Mouse (Mus musculus) neural tube, embryonic 12.5 days (tissue): Measurements from ENCODE around the gene Ccdc121. TPM values are rescaled to one million over a fixed set of nuclear protein-coding genes. Genes with fewer than 3 reads are reported as not detected.
"Not testable (repeated sequence)": the region's sequence is repeated elsewhere in the genome, so short reads cannot be mapped to it uniquely, and the experiment has no call there.

Experiments used
- ATAC-seq: fragments of 200-750 bp; cut with Nextera tagmentation; 2 replicates; pipeline ENCODE4 v1.8.0; 2017; ENCODE audit warnings: low read depth, mild to moderate bottlenecking, moderate TSS enrichment, moderate library complexity; ENCODE audit not compliant: low FRiP score
- H3K27ac ChIP-seq: fragments of 300-500 bp; sonication (generic); 2 replicates; pipeline ENCODE4 v1.5.1; 2016
- H3K27me3 ChIP-seq: fragments of 300-500 bp; sonication (generic); replicated peaks from 2 replicates; pipeline ENCODE4 v1.6.1; 2016; ENCODE audit warnings: mild to moderate bottlenecking
- H3K36me3 ChIP-seq: fragments of 300-500 bp; sonication (generic); 2 replicates; pipeline ENCODE4 v1.6.1; 2016; ENCODE audit warnings: mild to moderate bottlenecking
- H3K4me1 ChIP-seq: fragments of 300-500 bp; sonication (generic); 2 replicates; pipeline ENCODE4 v1.6.1; 2016
- H3K4me2 ChIP-seq: fragments of 300-500 bp; sonication (generic); replicated peaks from 2 replicates; pipeline ENCODE4 v1.6.1; 2016; ENCODE audit warnings: mild to moderate bottlenecking
- H3K4me3 ChIP-seq: fragments of 300-500 bp; sonication (generic); 2 replicates; pipeline ENCODE4 v1.5.1; 2016
- H3K9ac ChIP-seq: fragments of 300-500 bp; sonication (generic); 2 replicates; pipeline ENCODE4 v1.6.1; 2016; ENCODE audit warnings: mild to moderate bottlenecking
- H3K9me3 ChIP-seq: fragments of 300-500 bp; sonication (generic); 2 replicates; pipeline ENCODE4 v1.6.1; 2016; ENCODE audit warnings: mild to moderate bottlenecking
- WGBS: fragments of 180-500 bp; shearing (Covaris S2); methylation state at CpG from one replicate; pipeline ENCODE4 v1.1.7; 2016; 5-methylcytosine and 5-hydroxymethylcytosine counted together
- polyA plus RNA-seq: library from polyadenylated mRNA; unstranded; fragments of >200 nt; fragmentation: Nextera tagmentation; extraction: Ambion mirVana; gene quantifications from 2 replicates; pipeline ENCODE4 v1.2.1, GENCODE M21; 2016

The Ccdc121 gene
- polyA plus RNA-seq, 1 experiment from 2014 or later: not detected

DNA sequence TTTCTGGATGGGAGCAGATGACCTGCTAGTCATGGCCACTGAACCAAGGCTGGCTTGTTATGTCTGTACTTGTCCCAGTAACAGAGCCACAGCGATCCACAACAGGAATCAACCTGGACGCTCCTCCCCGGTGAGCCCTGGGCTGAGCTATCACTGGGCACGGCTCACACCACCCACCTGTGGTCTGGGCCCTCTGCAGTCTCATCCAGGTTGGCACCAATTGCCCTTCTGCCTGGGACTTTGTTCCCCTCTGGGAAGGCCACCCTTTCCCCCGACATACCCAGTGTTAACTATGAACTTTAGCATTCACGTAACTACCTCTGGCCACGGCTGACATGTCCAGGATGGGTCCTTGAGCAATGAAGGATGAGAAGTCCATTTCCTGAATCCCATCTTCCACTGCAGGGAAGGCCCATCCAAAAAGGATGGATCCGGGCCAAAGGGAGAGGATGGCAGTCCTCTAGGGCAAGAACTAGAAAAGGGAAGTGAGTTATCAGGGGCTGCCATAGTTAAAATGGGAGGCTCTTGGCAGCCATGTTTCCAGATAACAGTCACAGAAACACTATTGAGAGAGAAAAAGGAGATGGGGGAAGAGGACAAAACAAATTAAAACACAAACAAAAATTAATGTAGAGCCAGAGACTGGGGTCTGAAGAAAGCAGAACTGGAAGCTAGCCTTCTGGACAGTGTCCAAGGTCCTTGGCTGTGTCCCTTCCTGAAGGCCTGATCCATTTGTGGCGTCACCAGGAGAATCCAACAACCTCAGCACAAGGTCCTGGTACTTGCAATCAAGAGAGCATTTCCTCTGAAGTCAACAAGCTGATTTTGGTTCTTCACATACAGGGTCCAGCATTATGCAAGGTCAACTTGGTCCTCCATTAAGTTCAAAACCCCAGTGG is 26.6 kb upstream of the Ccdc121 start:
- no peaks in the 10 kb centered on the region; the same call in 1 of the 2 replicates for H3K27me3 ChIP-seq
- ATAC-seq: no peak
- H3K9ac ChIP-seq: no peak overlapping the region
- H3K4me3 ChIP-seq: no peak overlapping the region
- WGBS: 96% methylated on average over 9 of the region's 9 CpGs
- no peaks in the 10 kb centered on the region for H3K9me3 ChIP-seq
- no peak overlapping the region for H3K27ac ChIP-seq
- H3K4me1 ChIP-seq: peaks cover 7% of the 10 kb centered on the region; the same call in 1 of the 2 replicates
- no peak overlapping the region for H3K4me2 ChIP-seq
- H3K36me3 ChIP-seq: no peaks in the 10 kb centered on the region

DNA sequence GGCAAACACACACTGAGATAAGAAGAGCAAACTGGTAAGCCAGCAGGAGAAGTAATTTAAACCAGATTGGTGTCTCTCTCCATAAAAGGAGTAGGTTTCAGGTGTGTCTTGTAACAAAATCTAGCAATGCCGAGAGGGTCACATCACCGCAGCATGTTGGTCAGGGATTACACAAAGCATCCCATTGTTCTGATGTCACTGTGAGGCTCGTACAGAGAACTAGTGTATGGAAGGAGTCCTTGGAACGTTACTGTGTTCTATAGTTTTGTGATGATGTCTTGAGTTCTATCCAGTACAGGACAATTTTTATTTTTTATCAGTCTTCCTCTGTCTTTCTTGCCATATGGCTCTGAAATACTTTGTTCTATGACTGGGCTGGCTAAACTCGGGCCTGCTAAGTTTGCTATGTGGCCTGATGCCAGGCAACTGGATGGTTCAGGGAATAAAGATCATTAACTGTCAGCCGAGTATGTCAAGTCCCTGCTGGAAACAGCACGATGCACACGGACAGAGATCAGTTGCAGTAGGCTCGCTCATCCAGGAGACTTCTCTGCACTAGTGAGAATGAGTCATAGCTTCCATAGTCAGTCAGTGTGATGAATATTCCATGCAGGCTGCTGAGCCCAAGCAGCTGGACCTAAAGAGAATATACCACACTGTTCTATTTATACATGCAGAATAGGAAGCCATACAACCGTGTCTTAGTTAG is 24.1 kb upstream of the Ccdc121 start:
- Histone ChIP-seq H3K9me3 (no peaks in the 10 kb centered on the region), H3K4me1 (no peaks in the 10 kb centered on the region; the same call in 1 of the 2 replicates), H3K27me3 (no peaks in the 10 kb centered on the region; the same call in 1 of the 2 replicates), H3K4me2 (no peak overlapping the region), H3K36me3 (no peaks in the 10 kb centered on the region), H3K4me3 (no peak overlapping the region), H3K9ac (no peak overlapping the region), H3K27ac (no peak overlapping the region)
- 63% methylated on average over 10 of the region's 10 CpGs for WGBS
- no peak for ATAC-seq

DNA sequence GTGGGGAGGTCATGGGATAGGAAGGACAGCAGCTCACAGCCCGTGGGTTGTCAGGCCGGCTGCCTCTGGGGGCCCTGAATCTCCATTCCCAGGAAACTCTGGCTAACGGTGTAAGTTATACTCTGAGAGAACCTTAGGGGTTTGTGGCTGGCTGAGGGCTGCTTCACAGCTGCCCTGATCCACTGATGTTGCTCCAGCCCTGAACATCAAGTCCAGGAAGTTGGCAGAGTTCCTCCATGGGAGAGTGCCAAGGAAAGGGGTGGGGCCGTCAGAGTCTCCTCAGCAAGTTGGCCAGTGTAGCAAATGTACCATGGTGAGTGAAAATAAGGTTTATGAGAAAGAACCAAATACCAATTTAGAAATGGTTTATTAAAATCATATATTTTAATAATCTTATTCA is 18.1 kb upstream of the Ccdc121 start:
- Histone ChIP-seq H3K27me3 (no peaks in the 10 kb centered on the region), H3K9me3 (no peaks in the 10 kb centered on the region), H3K4me2 (no peak overlapping the region), H3K9ac (no peak overlapping the region), H3K36me3 (no peaks in the 10 kb centered on the region), H3K4me3 (no peak overlapping the region), H3K27ac (no peak overlapping the region), H3K4me1 (0 out of 2 replicates have a peak, but pooled peaks cover 3% of the 10 kb centered on the region)
- 78% methylated on average over 4 of the region's 4 CpGs for WGBS
- ATAC-seq: no peak

DNA sequence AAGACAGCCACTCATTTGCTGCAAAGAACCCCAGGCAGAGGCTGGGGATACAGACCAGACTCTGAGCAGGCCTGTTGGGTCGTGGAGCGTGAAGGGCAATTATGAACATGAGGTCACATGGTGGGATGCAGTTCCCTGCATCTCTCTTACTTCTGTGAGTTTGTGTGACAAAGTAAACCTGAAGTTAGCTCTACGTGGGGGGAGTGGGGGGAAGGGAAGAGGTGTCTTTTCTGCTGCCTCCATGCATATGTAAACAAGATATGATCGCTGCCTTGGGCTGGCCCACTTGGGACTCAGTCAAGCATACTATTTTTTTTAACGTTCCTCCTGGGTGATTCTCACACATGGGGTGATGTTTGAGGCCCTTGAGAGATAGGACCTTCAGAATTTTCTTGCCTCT is 14.7 kb upstream of the Ccdc121 start:
- Histone ChIP-seq H3K9me3 (no peaks in the 10 kb centered on the region), H3K27me3 (no peaks in the 10 kb centered on the region), H3K4me1 (0 out of 2 replicates have a peak, but pooled peaks cover 3% of the 10 kb centered on the region), H3K36me3 (no peaks in the 10 kb centered on the region), H3K27ac (no peak overlapping the region), H3K4me2 (no peak overlapping the region), H3K4me3 (no peak overlapping the region), H3K9ac (no peak overlapping the region)
- no peak for ATAC-seq
- WGBS: 57% methylated on average over 5 of the region's 5 CpGs

DNA sequence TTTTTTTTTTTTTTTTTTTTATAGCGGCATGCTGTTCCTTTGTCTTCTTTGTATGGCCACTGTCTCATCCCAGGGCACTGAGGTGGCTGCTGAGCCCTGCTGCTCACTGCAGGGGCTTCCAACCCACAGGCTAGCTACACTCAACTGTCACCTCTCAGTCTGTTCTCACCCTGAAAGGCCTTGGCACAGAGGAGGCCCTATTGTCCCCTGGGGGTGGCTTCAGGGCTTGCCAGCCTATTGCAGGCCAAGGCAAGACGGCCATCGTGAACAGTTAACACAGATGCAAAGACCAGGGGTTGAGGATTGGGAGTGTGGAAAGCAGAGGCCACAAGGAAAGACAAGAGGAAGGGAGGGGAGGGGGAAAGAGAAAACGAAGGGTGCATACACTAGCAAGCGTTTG is 12.6 kb upstream of the Ccdc121 start:
- Histone ChIP-seq H3K4me2 (no peak overlapping the region), H3K9me3 (no peaks in the 10 kb centered on the region), H3K27me3 (no peaks in the 10 kb centered on the region), H3K9ac (no peak overlapping the region), H3K4me3 (no peak overlapping the region), H3K4me1 (0 out of 2 replicates have a peak, but pooled peaks cover 3% of the 10 kb centered on the region), H3K36me3 (no peaks in the 10 kb centered on the region), H3K27ac (no peak overlapping the region)
- no peak for ATAC-seq
- WGBS: 60% methylated on average over 5 of the region's 5 CpGs

DNA sequence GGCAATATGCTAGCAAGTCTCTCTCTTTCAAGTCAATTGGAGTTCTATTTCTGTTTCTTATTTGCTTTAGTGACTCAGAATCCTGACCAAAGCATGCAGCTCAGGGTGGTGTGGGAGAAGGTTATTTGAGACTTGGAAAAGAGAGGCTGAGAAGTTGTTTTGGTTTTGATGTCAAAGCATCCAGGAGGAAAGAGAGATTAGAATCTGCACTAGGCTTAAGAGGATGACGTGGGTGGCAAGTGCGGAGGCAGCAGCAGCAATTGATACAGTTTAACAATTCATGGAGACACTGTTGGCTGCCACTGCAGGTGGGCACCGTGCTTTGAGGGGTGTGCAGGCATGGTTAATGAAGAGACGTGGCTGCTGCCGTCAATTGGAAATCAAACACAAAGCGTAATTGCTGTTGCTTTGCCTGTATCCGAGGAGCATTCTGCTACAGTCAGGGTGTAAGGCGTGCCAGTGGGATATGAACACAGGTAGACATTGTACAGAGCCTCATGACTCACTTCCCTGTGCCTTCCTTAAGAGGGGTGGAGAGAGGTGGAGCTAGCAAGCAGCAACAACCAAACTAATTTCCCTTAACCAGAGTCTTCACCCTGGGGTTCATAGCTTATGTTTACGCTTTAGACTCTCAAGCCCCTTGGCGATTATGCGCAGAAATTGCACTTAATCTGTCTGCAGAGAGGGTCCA is 10.3 kb upstream of the Ccdc121 start:
- H3K27ac ChIP-seq: no peak overlapping the region
- H3K4me3 ChIP-seq: no peak overlapping the region
- 0 out of 2 replicates have a peak, but pooled peaks cover 3% of the 10 kb centered on the region for H3K4me1 ChIP-seq
- no peaks in the 10 kb centered on the region for H3K27me3 ChIP-seq
- no peak overlapping the region for H3K4me2 ChIP-seq
- H3K36me3 ChIP-seq: no peaks in the 10 kb centered on the region
- H3K9ac ChIP-seq: no peak overlapping the region
- no peaks in the 10 kb centered on the region for H3K9me3 ChIP-seq
- WGBS: 78% methylated on average over 11 of the region's 11 CpGs
- ATAC-seq: no peak

DNA sequence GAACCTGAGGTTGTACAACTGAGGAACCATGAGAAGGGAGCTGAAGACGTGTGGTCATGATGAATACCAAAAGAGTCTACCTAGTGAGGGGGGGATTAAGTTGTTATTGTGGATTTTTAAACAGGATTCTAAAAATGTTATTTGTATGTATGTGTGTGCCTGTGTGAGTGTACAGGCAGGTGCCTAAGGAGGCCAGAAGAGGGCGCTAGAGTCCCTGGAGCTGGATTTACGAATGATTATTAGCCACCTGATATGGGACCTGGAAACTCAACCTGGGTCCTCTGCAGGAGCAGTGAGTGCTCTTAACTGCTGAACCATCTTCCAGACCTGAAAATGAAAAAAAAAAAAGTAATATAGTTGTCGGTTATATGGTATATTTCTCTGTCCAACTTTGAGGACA is 7.9 kb upstream of the Ccdc121 start:
- Histone ChIP-seq H3K4me2 (no peak overlapping the region), H3K27me3 (no peaks in the 10 kb centered on the region), H3K9ac (no peak overlapping the region), H3K4me1 (no peaks in the 10 kb centered on the region), H3K9me3 (no peaks in the 10 kb centered on the region), H3K36me3 (no peaks in the 10 kb centered on the region), H3K27ac (no peak overlapping the region), H3K4me3 (no peak overlapping the region)
- no peak for ATAC-seq
- WGBS: 83% methylated on average over 4 of the region's 4 CpGs

DNA sequence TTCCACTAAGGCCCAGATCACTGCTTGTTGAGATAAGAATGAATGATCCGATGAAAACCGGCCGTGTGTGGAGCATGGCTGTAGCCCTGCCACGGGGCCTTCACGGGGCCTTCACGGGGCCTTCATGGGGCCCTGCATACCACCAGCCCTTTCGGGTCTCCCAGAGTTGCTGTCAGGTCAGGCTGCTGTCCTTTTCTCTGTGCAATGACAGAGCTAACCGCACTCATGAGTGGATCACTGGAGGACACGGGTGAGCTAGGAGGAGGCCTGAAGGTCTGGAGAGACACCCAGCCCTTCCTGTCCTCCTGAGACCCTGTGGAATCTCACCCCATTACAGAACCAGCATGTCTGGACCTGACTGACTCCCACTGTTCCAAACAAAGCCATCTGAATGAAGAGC is 6.8 kb upstream of the Ccdc121 start:
- ATAC-seq: no peak
- no peak overlapping the region for H3K4me3 ChIP-seq
- no peaks in the 10 kb centered on the region for H3K27me3 ChIP-seq
- H3K9me3 ChIP-seq: no peaks in the 10 kb centered on the region
- WGBS: 90% methylated on average over 9 of the region's 9 CpGs
- H3K36me3 ChIP-seq: no peaks in the 10 kb centered on the region
- H3K9ac ChIP-seq: no peak overlapping the region
- H3K4me2 ChIP-seq: no peak overlapping the region
- H3K27ac ChIP-seq: no peak overlapping the region
- H3K4me1 ChIP-seq: no peaks in the 10 kb centered on the region

DNA sequence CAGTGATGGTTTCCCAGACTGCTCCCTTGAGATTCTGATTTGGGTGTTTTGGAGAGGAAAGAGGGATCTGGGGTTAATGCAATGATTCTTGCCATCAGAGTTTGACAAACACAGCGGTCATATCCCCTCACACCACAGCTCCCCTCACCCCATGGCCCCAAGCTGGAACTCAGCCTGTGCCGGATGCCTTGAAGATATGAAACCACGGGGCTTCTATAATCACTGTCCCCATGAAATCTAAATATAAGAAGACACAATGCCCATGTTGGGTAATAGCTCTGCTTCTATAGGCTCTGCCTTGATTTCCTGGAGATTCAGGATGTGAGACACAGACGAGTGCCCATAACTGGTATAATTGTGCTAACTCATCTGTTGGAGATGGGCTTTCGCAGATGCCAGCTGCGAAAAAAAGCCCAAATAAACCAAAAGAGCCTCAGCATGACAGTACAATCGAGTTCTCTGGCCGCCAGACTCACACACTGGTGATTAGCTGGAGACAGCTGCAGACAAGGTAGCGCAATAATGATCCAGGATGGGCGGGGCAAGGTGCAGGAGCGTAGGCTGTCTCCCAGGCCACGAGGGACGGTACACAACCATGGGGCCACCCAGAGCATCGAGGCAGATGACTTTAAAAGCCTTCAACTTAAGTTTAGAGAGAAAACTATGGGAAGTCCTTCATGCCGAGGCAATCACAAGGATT is 1.3 kb upstream of the Ccdc121 start:
- Histone ChIP-seq H3K27ac (no peak overlapping the region), H3K36me3 (no peaks in the 10 kb centered on the region), H3K27me3 (no peaks in the 10 kb centered on the region), H3K9me3 (no peaks in the 10 kb centered on the region), H3K9ac (no peak overlapping the region), H3K4me1 (no peaks in the 10 kb centered on the region), H3K4me3 (no peak overlapping the region), H3K4me2 (no peak overlapping the region)
- 81% methylated on average over 15 of the region's 15 CpGs for WGBS
- no peak for ATAC-seq

DNA sequence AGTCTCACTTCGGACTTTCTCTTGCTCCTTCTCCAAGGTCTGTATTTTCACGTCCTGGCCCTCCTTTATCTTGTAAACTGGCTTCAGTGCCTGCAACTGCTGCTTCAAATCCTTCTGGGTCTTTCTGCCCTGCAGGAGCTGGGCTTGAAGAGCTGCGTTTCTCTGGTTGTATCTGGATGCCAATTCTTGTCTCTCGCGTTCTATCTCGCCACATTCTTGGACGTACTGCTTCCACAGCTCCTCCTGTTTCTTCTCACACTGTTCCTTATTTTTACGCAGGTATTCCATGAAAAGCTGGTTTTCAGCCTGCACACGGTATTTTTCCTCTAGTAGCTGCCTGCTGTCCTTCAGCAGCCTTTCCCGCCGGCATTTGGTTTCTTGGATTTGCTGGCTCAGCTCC is 396 bp downstream of the Ccdc121 start:
- H3K9ac ChIP-seq, H3K9me3 ChIP-seq, H3K27ac ChIP-seq, H3K36me3 ChIP-seq, H3K4me3 ChIP-seq, H3K4me2 ChIP-seq, H3K27me3 ChIP-seq, H3K4me1 ChIP-seq, ATAC-seq: not testable (repeated sequence)
- WGBS: 86% methylated on average over 11 of the region's 11 CpGs

DNA sequence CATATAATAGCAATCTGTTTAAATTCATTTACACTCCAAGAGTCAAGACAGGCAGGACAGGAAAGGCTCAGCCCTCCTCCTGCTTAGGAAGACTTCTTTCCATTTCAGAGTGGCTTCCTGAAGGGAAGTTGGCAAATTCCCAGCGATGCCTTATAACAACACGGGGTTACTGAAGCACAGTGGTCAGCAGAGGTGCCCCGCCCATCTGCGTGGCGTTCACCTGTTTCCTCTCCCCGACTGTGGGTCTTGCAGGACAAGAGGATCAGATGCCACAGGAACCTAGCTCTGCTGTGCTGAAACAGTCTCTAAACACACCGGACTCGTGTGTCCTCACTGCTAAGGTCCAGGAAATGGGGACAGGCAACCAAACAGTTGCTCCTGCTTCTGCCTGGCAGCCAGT is 5.9 kb downstream of the Ccdc121 start:
- H3K9me3 ChIP-seq: no peaks in the 10 kb centered on the region
- WGBS: 72% methylated on average over 8 of the region's 8 CpGs
- ATAC-seq: no peak
- H3K27ac ChIP-seq: no peak overlapping the region
- no peak overlapping the region for H3K4me2 ChIP-seq
- no peaks in the 10 kb centered on the region for H3K36me3 ChIP-seq
- H3K4me3 ChIP-seq: no peak overlapping the region
- no peaks in the 10 kb centered on the region for H3K27me3 ChIP-seq
- H3K9ac ChIP-seq: no peak overlapping the region
- H3K4me1 ChIP-seq: no peaks in the 10 kb centered on the region

DNA sequence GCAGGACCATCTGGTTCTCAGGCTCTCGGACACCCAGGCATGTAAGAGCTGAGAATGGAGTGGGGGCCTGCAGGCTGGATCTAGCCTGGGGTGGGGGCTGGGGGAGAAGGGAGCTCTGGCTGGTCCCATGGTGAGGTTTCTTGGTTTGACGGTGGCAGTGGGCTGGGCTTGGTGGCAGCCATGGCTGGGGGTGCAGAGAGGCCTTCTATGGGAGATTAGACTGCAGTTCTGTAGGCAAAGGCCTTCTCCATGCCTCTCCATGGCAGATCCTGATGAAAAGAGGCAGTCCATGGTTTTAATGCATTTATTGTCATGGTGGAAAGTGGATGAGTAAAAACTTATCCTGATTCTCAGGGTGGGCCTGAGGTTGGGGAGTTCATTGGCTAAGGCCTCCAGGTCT is 7.8 kb downstream of the Ccdc121 start:
- H3K27ac ChIP-seq: no peak overlapping the region
- 88% methylated on average over 2 of the region's 2 CpGs for WGBS
- H3K4me1 ChIP-seq: no peaks in the 10 kb centered on the region
- H3K9ac ChIP-seq: no peak overlapping the region
- H3K36me3 ChIP-seq: no peaks in the 10 kb centered on the region
- ATAC-seq: no peak
- H3K4me2 ChIP-seq: no peak overlapping the region
- H3K9me3 ChIP-seq: no peaks in the 10 kb centered on the region
- no peaks in the 10 kb centered on the region for H3K27me3 ChIP-seq
- H3K4me3 ChIP-seq: no peak overlapping the region
